Mouse (Mus musculus) kidney, embryonic 14.5 days (tissue): ENCODE data around the gene Etfrf1. TPM values are rescaled to one million over a fixed set of nuclear protein-coding genes. Genes with fewer than 3 reads are reported as not detected.

Experiments
- ATAC-seq: fragments of 200-750 bp; cut with Nextera tagmentation; 2 replicates; pipeline ENCODE4 v1.8.0; 2017; ENCODE audit warnings: moderate number of reproducible peaks, mild to moderate bottlenecking, moderate TSS enrichment, moderate library complexity; ENCODE audit not compliant: low FRiP score, low TSS enrichment
- H3K27ac ChIP-seq: fragments of 300-500 bp; sonication (generic); 2 replicates; pipeline ENCODE4 v1.5.1; 2014; ENCODE audit warnings: low read depth, mild to moderate bottlenecking, low read length, moderate library complexity, mixed read lengths
- H3K27me3 ChIP-seq: fragments of 300-500 bp; sonication (generic); 2 replicates; pipeline ENCODE4 v1.6.1; 2014; ENCODE audit warnings: mild to moderate bottlenecking, low read length; ENCODE audit not compliant: control insufficient read depth, insufficient read depth
- H3K36me3 ChIP-seq: fragments of 300-500 bp; sonication (generic); 2 replicates; pipeline ENCODE4 v1.6.1; 2014; ENCODE audit warnings: low read length, mixed read lengths; ENCODE audit not compliant: control insufficient read depth, insufficient read depth
- H3K4me1 ChIP-seq: fragments of 300-500 bp; sonication (generic); 2 replicates; pipeline ENCODE4 v1.6.1; 2014; ENCODE audit warnings: low read length, mixed read lengths; ENCODE audit not compliant: control insufficient read depth, insufficient read depth
- H3K4me2 ChIP-seq: fragments of 300-500 bp; sonication (generic); replicated peaks from 2 replicates; pipeline ENCODE4 v1.6.1; 2014; ENCODE audit warnings: low read depth, mild to moderate bottlenecking, low read length
- H3K4me3 ChIP-seq: fragments of 300-500 bp; sonication (generic); 2 replicates; pipeline ENCODE4 v1.5.1; 2014; ENCODE audit warnings: mild to moderate bottlenecking, low read length
- H3K9ac ChIP-seq: fragments of 300-500 bp; sonication (generic); 2 replicates; pipeline ENCODE4 v1.6.1; 2014; ENCODE audit warnings: low read depth, mild to moderate bottlenecking, low read length, moderate library complexity
- H3K9me3 ChIP-seq: fragments of 300-500 bp; sonication (generic); 2 replicates; pipeline ENCODE4 v1.6.1; 2016; ENCODE audit warnings: low read length; ENCODE audit not compliant: control insufficient read depth
- WGBS: fragments of 180-500 bp; shearing (Covaris S2); extraction: QIAGEN DNeasy Blood & Tissue Kit; methylation state at CpG from one replicate; pipeline ENCODE4 v1.1.7; 2014; 5-methylcytosine and 5-hydroxymethylcytosine counted together
- polyA plus RNA-seq: library from polyadenylated mRNA; unstranded; fragments of >200 nt; fragmentation: Nextera tagmentation; extraction: Ambion mirVana; gene quantifications from 2 replicates; pipeline ENCODE4 v1.2.1, GENCODE M21; 2014

The Etfrf1 gene
- polyA plus RNA-seq, 1 experiment from 2014 or later, result 39.2 TPM

DNA sequence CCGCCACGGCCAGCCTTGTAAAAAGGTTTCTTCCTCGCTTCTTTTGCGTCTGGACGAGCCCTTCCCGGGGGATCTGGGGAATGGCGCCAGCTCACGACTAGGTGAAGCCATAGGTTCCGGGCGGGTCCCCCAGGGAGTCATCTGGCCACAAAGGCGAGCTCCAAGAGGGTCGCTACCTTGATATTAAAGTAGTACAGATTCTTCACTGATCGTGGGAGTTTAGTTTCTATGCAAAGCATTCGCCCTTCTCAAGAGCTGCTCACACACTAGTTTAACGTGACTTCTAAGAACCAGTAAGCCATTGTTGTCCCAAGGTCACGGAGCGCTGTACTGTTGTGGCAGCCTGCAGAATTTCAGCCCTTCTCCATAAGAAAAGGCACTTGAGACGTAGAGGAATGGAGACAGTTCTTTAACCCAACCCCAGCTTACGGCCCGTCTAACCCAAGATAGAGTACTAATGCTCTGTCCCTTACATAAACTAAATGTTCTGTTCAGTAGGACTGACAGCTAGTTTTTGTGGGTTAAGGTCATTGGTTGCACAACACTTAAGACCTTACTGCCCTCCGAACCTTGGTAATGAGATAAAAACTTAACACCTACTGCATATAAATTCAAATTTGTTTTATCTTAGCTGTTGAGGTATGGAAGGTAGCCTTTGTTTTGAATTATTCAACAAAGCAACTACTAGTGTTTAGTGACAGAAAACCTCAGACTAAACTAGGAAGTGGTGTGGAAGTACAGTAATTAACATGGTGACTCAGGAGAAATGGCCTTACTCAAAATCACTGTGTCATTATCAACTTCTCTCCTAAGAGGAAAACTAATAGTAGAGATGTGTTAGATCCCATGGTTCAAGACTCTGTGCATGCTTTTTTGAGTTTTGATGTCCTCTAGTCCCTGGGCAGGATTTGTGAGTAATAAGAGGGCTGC, 707 bp downstream of the Etfrf1 start:
- Histone ChIP-seq H3K27ac (peak overlapping the region; percentile 98), H3K9me3 (no peaks in the 10 kb centered on the region), H3K36me3 (peaks cover 6% of the 10 kb centered on the region; the same call in 1 of the 2 replicates), H3K4me1 (peaks cover 6% of the 10 kb centered on the region), H3K9ac (peak overlapping the region; percentile 88), H3K4me3 (peak overlapping the region; percentile 77), H3K27me3 (no peaks in the 10 kb centered on the region), H3K4me2 (peak overlapping the region; percentile 67)
- ATAC-seq, result peak; percentile 47
- WGBS, result 4% methylated on average over 21 of the region's 21 CpGs

DNA sequence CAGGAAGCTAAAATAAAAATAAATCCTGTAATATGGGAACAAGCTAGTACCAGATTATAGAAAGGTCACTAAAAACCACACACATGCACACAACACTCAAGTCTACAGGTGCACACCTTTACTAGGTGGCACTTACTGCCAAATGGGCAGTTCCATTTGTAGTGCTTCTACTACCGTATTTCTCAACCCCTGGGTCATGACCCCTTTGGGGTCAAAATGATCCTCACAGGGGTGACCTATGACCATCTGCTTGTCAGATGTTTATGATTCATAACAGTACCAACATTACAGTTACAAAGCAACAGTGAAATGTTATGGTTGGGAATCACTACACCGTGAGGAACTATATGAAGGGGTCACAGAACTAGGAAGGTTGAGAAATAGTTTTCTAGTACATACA, 3.0 kb downstream of the Etfrf1 start:
- 81% methylated on average over 2 of the region's 2 CpGs for WGBS
- Histone ChIP-seq H3K4me2 (no peak overlapping the region), H3K4me3 (no peak overlapping the region), H3K9ac (no peak overlapping the region), H3K27ac (no peak overlapping the region), H3K27me3 (no peaks in the 10 kb centered on the region), H3K9me3 (no peaks in the 10 kb centered on the region), H3K36me3 (peaks cover 15% of the 10 kb centered on the region), H3K4me1 (peaks cover 6% of the 10 kb centered on the region)
- no peak for ATAC-seq

DNA sequence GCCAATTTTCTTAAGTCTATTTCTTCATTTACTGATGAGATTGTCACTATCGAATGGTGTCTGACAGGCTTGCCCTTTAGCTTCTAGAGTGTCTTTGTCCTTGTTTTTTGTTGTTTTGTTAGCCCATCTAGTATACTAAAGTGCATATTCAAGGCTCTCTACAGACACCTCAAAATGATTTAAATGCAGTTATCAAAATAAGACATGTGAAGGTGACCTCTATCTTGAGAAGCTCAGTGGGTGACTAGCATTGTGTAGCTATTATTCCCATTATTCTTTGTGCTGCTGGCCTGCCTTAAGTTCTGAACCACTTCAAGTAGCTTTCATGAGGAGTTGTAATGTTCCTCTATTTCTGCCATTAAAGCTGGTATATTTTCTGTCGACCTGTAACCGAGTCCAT, 4.9 kb downstream of the Etfrf1 start:
- H3K27me3 ChIP-seq, result no peaks in the 10 kb centered on the region
- H3K36me3 ChIP-seq, result peaks cover 30% of the 10 kb centered on the region
- no peak for ATAC-seq
- no peak overlapping the region for H3K9ac ChIP-seq
- WGBS, result 90% methylated on average over 3 of the region's 3 CpGs
- H3K9me3 ChIP-seq, result no peaks in the 10 kb centered on the region
- H3K4me3 ChIP-seq, result no peak overlapping the region
- H3K4me2 ChIP-seq, result no peak overlapping the region
- H3K4me1 ChIP-seq, result peaks cover 6% of the 10 kb centered on the region
- no peak overlapping the region for H3K27ac ChIP-seq

DNA sequence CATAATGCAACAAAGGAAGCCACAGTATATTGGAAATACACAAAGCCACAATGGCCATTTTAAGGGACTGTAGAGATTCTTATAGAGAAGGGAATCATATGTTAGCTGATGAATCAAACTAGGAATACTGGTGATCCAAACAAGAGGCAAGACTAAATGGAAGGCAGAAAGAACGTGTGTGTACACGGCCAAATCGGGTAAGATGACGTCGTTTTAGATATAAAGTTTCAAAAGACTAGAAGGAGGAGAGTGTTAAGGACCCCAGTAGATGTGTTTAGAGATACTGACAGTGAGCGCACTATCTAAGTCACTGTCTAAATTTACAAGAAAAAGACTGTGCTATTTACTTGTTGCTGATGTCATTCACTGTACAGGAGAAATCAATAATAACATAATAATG, 13.3 kb downstream of the Etfrf1 start:
- H3K4me2 ChIP-seq, result no peak overlapping the region
- H3K9me3 ChIP-seq, result no peaks in the 10 kb centered on the region
- peaks cover 25% of the 10 kb centered on the region for H3K36me3 ChIP-seq
- no peak overlapping the region for H3K4me3 ChIP-seq
- H3K9ac ChIP-seq, result no peak overlapping the region
- H3K27me3 ChIP-seq, result no peaks in the 10 kb centered on the region
- no peak overlapping the region for H3K27ac ChIP-seq
- ATAC-seq, result no peak
- H3K4me1 ChIP-seq, result no peaks in the 10 kb centered on the region
- 88% methylated on average over 6 of the region's 6 CpGs for WGBS

DNA sequence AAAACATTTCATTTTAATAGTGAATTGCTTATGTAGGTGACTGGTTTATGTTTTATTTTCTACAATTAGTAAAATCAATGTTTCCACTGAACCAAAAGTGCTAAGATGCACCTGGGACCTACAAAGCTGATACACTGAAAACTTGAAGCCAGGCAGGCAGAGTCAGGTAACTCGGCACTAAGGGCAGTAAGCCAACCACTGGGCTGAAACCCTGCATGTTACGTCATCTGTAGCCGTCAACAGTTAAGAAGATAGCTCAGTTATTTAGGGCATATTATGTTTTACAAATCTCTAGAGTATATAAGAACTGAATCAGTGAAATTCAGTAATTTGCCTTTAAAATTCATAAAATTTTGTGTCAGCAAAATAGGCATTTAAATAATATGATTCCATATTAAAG, 15.4 kb downstream of the Etfrf1 start:
- peaks cover 26% of the 10 kb centered on the region for H3K36me3 ChIP-seq
- no peaks in the 10 kb centered on the region for H3K9me3 ChIP-seq
- no peak for ATAC-seq
- no peaks in the 10 kb centered on the region for H3K4me1 ChIP-seq
- no peak overlapping the region for H3K4me2 ChIP-seq
- H3K4me3 ChIP-seq, result no peak overlapping the region
- no peak overlapping the region for H3K27ac ChIP-seq
- H3K27me3 ChIP-seq, result no peaks in the 10 kb centered on the region
- no peak overlapping the region for H3K9ac ChIP-seq
- 93% methylated on average over 3 of the region's 3 CpGs for WGBS

DNA sequence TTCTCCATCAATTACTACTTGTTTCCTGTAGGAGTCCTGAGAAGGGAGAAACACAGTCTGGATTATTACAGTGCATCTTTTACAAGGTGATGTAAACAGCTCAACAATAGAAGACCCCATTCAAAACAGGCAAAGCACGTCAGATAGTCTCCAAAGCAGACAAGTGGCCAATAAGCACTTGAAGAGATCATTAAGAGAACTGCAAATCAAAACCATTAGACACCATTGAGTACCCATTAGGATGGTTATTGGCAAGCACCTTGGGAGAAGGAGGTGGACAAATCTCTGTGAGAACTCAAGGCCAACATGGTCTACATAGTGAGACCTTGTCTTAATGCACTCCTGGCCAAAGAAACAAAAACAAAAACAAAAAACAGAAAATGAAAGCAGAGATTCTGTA, 23.5 kb downstream of the Etfrf1 start:
- WGBS, result 86% methylated on average over 1 of the region's 1 CpGs
- no peak for ATAC-seq
- Histone ChIP-seq H3K4me3 (no peak overlapping the region), H3K27me3 (no peaks in the 10 kb centered on the region), H3K27ac (no peak overlapping the region), H3K9me3 (no peaks in the 10 kb centered on the region), H3K36me3 (peaks cover 35% of the 10 kb centered on the region), H3K9ac (no peak overlapping the region), H3K4me1 (no peaks in the 10 kb centered on the region), H3K4me2 (no peak overlapping the region)

DNA sequence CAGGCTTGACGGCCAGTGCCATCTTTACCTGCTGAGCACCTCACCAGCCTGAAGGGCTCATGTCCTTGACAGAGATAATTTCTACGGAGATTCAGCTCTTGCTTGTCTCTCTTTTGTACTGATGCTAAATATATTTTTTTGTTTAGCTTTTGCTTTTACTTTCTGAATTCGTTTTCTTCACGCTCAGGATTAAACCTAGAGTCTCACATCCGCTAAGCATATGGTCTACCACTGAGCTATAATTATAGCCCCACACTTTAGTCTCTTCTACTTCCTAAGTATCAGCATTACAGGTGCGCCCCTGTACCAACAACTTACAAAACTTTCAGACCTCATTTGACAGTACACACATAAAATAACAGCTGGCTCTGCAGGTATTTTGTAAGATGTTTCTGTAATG, 24.4 kb downstream of the Etfrf1 start:
- 93% methylated on average over 6 of the region's 6 CpGs for WGBS
- no peaks in the 10 kb centered on the region for H3K4me1 ChIP-seq
- ATAC-seq, result no peak
- H3K27me3 ChIP-seq, result no peaks in the 10 kb centered on the region
- H3K9ac ChIP-seq, result no peak overlapping the region
- H3K36me3 ChIP-seq, result peaks cover 32% of the 10 kb centered on the region
- no peaks in the 10 kb centered on the region for H3K9me3 ChIP-seq
- H3K27ac ChIP-seq, result no peak overlapping the region
- H3K4me2 ChIP-seq, result no peak overlapping the region
- H3K4me3 ChIP-seq, result no peak overlapping the region

DNA sequence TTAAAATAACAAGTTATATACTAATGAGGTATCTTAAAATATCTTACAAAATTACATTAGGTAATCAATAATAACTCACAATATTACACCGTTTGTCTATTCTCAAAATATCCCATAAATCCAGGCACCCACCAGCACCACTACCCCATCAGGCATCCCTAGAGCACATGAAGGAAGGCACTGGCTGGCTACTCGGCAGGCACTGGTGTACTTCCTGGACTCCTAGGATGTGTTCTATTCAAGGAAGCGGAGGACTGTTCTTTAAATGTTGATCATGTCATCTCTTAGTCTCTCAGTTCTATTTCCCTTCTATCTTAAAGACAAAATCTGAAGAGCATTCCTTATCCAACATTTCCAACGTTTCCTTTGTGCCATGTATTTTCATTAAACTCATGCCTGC, 26.2 kb downstream of the Etfrf1 start:
- Histone ChIP-seq H3K27ac (no peak overlapping the region), H3K4me2 (no peak overlapping the region), H3K4me3 (no peak overlapping the region), H3K27me3 (no peaks in the 10 kb centered on the region), H3K9me3 (no peaks in the 10 kb centered on the region), H3K36me3 (peaks cover 21% of the 10 kb centered on the region), H3K9ac (no peak overlapping the region), H3K4me1 (no peaks in the 10 kb centered on the region)
- ATAC-seq, result no peak
- WGBS, result 79% methylated on average over 4 of the region's 4 CpGs

DNA sequence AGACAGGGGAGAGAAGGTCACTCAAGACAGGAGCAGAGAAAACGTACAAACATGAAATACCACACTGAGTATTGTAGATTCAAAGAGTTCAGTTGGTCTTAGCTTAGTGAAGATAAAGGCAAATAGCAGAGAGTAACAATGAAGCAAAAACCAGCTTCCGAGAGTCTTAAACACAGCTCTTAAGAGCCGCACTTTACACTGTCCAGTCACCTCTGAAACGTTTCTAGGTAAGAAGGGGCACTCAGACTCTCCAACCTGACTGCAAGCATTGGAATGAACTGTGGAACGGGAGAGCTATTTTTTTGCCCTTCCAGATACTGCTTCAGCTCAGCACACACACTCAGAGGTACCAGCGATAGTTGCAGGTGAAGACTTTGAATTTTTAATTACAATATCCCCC, 29.4 kb downstream of the Etfrf1 start:
- Histone ChIP-seq H3K9ac (no peak overlapping the region), H3K4me3 (no peak overlapping the region), H3K4me1 (no peaks in the 10 kb centered on the region), H3K36me3 (peaks cover 20% of the 10 kb centered on the region), H3K27ac (no peak overlapping the region), H3K27me3 (no peaks in the 10 kb centered on the region), H3K4me2 (no peak overlapping the region), H3K9me3 (no peaks in the 10 kb centered on the region)
- ATAC-seq, result no peak
- WGBS, result 88% methylated on average over 6 of the region's 6 CpGs
